Mouse (Mus musculus): ENCODE measurements around the gene Supt6.

The Supt6 gene

DNA sequence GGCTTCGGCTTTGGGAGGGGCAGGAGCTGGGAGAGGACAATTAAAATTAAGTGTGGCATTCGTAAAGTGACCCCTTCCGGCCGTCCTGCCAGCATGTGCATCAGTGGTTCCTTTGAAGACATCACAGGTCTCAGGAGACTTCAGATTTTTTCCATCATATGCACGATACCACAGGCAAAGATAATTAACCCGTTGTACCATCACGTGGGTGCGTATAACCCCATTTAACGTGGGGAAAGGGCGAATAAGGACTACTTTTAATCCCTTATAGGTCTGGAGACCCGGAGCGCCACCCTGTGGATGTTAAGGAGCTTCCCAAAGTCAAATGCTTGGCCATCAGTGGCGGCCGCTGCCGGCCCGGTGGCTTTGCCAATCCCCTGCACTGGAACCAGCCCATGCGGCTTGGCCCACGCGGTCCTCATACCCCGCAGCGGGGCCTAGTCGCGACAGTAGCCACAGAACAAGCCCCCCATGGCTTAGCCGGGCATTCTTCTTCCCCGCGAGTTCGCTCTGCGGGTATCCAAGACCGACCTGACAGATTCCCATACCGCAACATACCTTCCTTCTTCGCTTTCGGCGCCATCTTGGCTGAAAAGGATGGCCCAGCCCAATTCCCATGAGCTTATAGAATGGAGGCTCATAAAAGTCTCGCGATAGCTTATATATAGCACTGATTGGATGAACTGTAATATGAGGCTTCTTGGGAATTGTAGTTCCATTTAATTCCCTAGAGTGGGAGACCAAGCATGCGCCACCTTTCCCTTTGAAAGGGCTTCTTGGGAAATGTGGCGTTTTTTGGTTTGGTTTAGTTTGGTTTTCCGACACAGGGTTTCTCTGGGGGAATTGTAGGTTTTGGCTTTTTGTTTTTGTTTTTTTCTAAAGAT is 62.6 kb downstream of the Supt6 start, which contains the start of gene Rpl23a:
TSS of gene Rpl23a (minus strand) at position 624 of the 884 bp plus-strand sequence.
- in situ Hi-C loops (cut with MboI, MseI): no loop called here

DNA sequence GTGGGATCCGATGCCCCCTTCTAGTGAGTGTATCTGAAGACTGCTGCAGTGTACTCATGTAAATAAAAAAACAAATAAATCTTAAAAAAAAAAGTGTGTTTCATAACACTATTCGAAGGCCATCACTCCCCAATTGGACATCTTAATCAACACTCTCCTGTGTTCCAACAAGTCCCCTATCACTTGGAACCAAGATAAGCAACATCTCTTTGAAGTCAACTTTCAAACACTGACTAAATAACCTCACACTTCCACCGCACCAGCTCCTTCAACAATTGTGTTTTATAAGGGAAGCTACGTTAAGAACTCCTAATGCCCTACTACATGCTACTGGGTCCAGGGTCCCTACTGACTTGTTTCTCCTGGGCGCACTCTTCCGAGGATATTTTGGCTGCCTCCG is 63.3 kb downstream of the Supt6 start:
- in situ Hi-C loops (cut with MboI, MseI): no loop called here

DNA sequence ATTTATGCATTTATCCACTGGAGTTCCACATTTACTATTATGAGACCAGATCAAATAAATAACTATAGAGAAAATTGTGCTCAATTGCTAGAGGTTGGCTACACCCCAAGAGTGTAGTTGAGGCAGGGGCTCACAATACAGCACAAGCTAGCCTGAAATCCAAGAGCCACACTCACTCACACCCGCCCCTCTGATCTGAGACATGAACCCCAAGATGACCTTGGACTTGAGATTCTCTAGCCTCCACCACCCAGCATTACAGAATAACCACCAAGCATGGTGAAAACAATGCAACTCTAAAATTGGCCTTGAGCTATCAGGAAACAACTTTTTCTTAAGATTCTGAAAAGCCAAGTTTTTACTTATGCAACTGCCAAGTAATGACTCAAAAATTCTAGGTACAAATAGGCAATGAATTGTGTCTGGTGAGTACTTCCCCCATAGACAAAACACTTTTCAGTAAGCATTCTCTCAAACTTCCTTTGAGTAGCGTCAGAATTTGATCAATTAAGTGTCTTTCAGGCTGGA is 63.9 kb downstream of the Supt6 start:
- in situ Hi-C loops (cut with MboI, MseI): no loop called here

DNA sequence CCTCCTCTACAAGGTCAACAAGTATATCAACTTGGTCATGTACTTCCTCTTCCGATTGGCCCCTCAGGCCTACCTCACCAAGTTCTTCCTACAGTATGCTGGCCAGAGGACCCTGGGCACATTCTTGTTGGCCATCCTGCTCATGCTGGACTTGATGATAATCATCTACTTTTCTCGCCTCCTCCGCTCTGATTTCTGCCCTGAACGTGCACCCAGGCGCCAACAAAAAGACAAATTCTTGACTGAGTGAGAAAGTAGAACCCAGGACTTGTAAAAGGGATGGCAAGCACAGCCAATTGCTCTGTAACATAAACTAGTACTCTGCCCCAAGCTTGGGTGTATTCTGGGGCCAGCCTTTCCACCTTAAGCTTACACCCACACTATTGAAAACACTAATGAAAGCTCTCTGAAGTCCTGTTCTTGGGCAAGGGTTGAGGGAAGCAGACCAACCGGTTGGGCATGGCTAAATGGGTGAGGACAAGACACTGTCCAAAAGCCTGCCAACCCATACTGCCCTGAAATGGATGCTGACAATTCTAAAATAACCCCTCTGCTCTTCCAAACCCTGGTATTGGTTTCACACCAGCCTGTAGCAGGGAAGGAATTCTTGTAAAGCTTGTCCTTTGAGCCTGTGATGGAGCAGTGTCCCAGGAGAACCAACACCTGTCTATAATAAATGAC is 65.6 kb downstream of the Supt6 start:
- in situ Hi-C loops (cut with MboI, MseI): no loop called here

DNA sequence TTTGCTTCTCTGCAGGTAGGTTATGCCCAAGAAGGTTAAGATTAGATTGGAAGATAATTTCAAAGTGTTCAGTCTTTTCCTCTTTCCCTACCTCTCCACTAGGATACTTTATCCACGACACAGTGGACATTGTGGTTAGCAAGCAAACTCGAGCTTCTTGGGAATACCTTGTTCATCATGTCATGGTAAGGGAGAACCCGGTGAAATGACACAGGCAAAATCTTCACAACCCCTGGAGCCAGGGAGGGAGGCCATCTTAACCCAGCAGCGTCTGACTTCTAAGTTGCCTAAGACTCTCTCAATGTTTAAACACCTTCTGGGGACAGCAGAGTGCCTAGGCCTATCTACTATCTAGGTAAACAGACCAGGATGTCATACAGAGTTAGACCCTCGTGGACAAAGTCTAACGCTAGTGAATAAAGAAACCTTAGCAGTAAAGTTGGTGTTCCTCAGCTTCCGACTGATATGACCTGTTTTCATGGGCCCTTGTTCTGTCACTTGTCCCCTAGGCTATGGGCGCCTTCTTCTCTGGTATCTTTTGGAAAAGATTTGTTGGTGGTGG is 66.3 kb downstream of the Supt6 start:
- in situ Hi-C loops (cut with MboI, MseI): no loop called here

DNA sequence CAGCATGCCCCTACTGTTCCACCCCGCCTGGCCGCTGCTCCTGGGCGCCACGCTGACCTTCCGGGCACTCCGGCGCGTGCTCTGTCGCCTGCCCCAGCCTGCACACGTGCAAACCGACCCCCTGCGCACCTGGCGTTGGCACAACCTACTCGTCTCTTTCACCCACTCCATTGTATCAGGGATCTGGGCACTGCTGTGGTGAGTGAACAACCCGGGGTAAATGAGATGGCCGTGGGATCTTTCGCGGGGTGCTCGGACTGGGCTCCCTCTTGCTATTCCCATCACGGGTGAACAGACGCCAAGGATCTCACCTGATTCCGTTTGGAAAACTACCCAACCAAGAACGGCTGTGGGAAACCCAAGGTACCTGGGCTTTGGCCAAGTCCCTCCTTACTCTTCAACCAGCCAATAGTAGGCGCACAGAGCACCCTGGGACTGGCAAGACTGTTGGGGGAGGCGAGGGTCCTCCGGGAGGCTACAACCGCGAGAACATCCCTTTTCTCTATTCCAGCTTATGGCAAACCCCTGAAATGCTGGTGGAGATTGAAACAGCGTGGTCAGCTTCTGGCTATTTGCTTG is 66.8 kb downstream of the Supt6 start:
- in situ Hi-C loops (cut with MboI, MseI): no loop called here

DNA sequence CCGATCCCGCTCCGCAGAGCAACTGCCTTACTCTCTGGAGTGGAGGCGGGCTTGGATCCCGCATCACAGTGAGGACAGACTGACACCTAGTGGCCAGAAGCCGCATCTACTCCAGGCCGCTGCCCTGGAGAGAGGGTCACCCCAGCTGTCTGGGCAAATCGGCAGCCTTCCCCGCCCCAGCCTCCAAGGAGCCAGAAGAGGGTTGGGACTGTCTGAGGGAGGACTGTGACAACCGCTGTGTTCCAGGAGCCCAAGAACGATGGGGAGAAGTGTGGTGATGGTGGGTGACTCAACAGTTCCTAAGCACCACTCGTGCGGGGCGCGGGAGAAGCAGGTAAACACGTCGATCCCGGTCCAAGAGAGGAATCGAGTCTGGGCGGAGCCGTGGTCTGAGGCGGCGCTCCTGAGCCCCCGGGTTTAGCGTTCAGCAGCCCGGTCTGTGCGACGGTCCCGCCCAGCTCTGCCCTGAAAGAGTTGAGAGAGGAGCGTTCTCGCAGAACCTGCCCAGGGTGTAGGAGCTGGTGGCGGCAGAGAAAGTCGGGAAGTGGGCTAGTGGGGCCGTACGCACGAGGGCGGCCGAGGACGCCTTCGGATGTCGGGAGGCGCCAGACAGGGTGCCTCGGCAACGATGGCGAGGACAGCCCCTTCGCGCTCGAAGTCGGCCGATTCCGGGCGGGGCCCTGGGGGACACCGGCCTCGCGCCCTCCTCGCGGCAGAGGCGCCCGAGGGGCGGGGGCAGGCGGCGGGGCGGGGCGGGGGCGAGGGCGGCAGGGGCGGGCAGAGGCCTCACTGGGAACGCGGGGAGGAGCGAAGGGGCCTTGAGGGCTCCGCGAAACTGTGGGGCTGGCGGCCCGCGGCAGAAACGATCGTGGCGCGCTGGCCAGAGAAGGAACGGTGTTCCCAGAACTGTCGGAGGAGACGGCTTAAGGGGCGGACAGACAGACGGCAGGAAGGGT is 67.6 kb downstream of the Supt6 start:
- in situ Hi-C loops (cut with MboI, MseI): no loop called here

DNA sequence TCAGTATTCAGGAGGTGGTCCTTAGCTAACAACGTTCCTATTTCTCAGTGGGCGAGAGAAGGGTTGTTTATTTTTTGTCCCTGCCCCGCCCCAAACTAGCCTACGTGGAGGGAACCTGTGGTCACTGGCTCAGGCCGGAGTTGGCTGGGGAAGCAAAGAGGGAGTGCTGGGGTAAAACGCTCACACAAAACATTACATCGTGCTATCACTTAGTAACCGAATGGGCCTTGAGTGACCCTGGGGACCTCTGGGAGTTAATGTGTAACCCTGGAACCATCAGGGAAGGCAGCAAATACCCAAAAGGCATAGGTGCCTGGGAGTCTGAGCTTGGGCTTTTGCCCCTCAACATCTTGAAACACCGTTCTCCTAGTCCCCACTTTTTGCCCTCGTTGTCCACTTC is 68.3 kb downstream of the Supt6 start:
- in situ Hi-C loops (cut with MboI, MseI): no loop called here

DNA sequence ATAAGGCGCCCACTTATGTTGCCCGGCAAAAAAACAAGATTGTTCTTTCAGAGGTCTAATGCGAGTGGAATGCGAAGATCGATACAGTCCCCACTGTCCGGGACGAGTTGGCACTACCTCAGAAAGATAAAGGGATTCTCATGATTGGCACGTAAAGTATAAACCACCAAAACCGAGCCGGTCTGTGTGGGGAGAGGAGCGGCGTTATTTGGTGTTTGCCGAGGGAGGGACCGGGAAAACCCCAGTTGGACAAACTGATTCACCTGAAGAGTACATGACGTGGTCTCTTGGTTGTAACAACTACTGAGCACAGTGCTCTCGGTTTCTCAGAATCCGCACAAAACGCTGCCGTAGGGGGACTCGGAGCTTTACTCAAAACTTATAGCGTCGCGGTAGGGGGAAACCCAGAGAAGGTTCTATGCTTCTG is 68.9 kb downstream of the Supt6 start:
- in situ Hi-C loops (cut with MboI, MseI): no loop called here

DNA sequence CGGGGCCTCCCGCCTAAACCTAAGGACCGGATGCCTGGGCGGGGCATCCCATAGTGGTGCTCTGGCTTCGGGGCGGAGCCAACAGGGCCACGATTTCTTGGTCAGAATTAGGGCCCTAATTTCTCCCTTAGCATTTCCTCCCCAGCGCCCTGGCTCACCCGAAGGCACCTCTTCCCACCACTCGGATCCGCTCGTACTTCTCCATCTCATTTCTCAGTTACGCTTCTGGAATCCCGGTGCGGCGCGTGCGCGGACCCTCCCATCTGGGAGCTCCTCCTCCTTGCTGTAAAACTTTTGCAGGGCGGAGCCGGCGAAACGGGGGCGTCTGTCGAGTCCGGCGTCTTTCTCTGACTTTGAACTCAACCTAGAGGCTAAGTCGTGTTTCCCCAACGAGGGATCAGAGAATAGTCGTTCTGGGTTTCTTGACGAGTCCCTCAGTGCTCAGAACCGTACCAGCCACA is 69.4 kb downstream of the Supt6 start, which contains the start of the genes Nek8 and Tlcd1:
TSS of gene Nek8 (minus strand) at position 274 of the 461 bp plus-strand sequence.
TSS of gene Tlcd1 (plus strand) at position 310 of the 461 bp plus-strand sequence.
- in situ Hi-C loops (cut with MboI, MseI): no loop called here

DNA sequence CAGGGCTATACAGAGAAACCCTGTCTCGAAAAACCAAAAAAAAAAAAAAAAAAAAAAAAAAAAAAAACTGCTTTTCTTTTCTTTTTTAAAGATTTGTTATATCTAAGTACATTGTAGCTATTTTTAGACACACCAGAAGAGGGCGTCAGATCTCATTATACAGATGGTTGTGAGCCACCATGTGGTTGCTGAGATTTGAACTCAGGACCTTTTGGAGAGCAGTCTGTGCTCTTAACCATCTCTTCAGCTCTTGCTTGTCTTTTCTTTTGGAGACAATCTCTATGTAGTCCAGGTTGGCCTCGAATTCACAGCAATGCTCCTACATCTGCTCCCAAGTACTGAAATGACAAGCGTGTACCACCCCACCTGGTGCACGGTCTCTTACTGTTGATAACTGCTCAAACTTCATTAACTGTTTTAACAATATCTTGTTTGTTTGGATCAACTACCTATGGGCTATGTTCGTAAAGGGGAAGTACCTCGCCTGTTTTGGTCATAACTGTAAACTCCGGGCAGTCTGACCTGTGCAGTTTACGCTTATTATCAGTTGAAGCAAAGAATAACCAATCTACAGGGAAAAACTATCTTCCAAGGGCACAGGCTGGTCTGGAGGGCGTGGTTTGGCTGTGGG is 69.9 kb downstream of the Supt6 start:
- in situ Hi-C loops (cut with MboI, MseI): no loop called here

DNA sequence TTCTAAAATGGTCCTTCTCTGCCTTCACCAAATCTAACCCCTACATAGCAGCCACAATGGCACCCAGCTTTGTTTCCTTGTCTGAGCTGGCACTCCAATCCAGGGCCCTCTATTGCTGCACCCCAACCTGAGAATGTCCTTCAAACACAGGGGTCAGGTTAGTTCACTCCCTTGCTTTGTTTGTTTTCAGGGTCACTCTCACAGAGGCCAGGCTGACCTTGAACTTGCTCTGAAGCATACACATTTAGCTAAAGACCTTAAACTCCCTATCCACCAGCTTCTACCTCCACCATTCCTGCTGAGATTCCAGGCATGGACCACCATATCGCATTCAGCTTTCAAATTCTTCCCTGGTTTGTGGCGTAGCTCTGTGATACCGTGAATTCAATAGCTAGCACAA is 71.3 kb downstream of the Supt6 start:
- in situ Hi-C loops (cut with MboI, MseI): no loop called here

DNA sequence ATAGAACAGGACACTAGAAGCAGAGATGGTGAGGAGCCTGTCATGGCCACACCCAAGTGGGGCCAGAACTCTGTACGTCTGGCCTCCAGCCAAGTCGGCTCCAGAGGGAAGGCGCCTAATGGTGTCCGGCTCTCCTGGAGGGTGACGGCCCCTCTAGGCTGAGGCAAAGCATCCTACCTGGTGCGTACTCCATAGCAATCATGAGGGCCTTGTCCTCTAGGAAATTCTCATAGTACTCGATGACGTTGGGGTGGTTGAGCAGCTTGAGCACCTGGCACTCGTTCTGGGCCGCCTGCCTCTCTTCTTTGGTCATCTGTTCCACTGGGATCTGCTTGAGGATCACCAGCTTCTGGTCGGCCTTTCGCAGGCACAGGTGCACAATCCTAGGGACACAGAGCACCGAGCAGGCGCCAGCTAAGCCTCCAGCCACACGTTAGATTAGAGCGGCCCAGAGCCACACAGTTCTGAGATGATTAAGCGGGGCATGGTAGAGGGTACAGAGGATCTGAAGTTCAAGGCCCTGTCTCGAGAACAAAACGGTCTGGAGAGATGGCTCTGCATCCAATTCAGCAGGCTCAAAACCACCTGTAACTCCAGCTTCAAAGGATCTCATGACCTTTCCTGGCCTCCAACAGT is 72.9 kb downstream of the Supt6 start:
- in situ Hi-C loops (cut with MboI, MseI): no loop called here

DNA sequence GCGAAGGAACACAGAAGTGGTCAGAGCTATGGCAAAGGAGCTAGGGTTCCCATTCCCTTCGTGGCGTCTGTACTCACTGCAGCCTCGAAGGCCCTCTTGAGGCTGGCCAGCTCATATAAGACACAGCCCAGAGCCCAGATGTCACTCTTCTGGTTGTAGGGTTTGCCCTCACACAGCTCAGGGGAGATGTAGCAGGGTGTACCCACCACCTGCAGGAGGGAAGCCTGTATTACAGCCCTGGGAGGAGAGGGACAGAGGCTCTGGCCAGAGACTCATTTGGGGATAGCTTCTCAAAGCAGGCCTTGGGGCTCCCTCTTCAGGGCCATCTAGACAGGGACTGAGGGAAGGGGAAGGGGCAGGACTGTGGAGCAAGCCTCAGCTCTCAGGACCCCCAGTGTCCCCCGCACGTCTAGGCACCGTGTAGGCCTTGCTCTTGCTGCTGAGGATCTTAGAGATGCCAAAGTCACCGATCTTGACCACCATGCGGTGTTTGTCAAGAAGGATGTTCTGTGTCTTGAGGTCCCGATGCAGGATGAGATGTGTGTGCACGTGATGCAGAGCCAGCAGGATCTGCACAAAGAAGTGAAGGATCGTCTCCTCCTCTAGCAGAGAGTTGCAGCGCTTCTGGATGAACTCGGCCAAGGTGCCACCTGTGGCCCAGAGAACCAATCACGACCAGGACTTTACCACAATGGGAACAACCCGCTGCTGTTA is 73.6 kb downstream of the Supt6 start:
- in situ Hi-C loops (cut with MboI, MseI): no loop called here

DNA sequence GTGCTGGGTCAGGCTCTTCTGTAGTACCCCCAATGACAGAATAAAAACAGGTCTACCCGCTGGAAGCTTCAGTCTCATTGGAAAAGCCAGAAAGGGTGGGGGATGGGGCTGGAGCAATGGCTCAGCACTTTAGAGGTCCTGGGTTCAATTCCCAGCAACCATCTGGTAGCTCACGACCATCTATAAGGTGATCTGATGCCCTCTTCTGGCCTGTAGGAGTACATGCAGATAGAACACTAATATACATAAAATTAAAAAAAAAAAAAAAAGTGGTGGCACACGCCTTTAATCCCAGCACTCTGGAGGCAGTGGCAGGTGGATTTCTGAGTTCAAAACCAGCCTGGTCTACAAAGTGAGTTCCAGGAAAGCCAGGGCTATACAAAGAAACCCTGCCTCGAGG is 74.5 kb downstream of the Supt6 start:
- in situ Hi-C loops (cut with MboI, MseI): no loop called here

DNA sequence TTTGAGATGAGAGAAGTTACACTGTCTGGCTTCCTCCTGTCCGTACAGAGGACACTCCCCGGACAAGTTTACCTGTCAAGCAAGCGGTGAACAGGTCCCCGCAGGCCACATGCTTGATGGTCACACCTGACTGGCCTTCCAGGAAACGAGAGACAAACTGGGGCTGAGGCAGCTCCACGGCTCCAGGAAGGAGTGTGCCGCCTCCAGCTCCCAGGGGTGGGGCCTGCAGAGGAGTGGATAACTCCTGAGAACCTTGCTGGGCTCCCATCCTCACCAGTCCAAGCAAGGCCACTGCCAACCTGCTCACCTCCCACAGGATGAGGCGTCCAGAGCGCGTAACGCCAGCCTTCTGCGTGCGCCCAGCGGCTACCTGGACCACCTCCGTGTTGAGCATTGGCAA is 75.5 kb downstream of the Supt6 start:
- in situ Hi-C loops (cut with MboI, MseI): no loop called here

DNA sequence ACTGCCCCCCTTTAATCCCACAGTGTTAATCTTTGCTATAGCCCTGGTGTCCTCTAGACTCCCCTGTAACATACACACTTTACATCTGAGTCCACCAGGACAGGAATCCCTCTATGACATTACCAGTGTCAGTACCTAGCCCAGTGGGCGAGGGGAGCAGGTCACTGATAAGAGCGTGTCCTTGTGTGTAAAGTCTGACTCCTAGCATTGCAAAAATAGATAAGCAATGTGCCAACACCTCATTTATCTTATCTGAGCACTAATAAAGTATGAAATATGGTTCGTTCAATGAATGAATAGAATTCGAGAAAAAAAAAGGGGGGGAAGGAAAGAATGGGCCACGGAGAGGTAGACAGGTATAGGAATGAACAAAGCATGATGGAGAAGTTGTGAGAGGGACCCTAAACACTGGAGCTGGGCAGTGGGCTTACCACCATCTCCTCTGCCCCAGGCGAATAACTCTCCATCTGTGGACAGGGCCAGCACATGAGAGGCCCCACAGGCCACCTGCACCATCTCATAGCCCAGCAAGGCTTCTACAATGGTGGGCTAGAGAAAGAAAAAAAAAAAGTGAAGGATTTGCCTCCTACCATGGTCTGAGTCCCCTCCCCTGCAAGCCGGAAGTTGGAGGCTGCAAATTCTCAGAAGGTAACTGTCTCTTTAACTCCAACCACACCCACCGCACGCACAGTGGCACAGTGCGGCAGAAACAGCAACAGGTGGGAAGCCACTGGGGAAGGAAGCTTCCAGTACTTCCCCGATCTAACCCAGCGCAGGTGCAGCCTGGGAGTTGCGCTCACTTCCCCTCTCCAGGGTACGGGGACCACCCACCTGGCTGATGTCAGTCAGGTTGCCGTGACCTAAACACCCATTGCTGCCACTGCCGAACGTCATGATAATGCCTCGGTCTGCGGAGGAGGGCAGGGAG is 77.0 kb downstream of the Supt6 start:
- in situ Hi-C loops (cut with MboI, MseI): no loop called here
